In genomic region chr1:52274210-52274609, GRCm38 (mm10) we compare ENCODE assay signal across 17 mouse cellular contexts. TPM values are rescaled to one million over a fixed set of nuclear protein-coding genes. Genes with fewer than 3 reads are reported as not detected.
A peak's percentile ranks its signal among the peaks of the same experiment; 100 is the strongest.
DNase-seq lines count a peak whose midpoint lies in the region; ATAC-seq lines count a peak whose summit lies in the region.
"Had no signal": no experiment of that assay in that cellular context is flagged by ENCODE, and none has a peak within 500 bp of the region (broad histone marks: within the 10 kb centered on the region; RNA-seq: fewer than 3 reads in every experiment).

No protein-coding gene starts in this region.

- no peaks in the 10 kb centered on the region for H3K36me3 ChIP-seq in liver, embryonic 11.5 days (ENCODE audit: control insufficient read depth, insufficient read depth, low read length)
- H3K36me3 ChIP-seq in heart, embryonic 10.5 days: no peaks in the 10 kb centered on the region
- H3K36me3 ChIP-seq: forebrain, embryonic 10.5 days; liver, embryonic 15.5 days; midbrain, embryonic 12.5 days had no signal

- no peak overlapping the region for H3K9ac ChIP-seq in liver, embryonic 11.5 days (ENCODE audit: low read depth, low read length)
- H3K9ac ChIP-seq: liver, embryonic 15.5 days; midbrain, embryonic 12.5 days had no signal

- no peak for ATAC-seq in liver, embryonic 11.5 days (replicated peaks; ENCODE audit: low FRiP score)

- WGBS in liver, embryonic 11.5 days: 70% methylated on average over 3 of the region's 3 CpGs
- WGBS in heart, embryonic 10.5 days: 74% methylated on average over 3 of the region's 3 CpGs

- no peak overlapping the region for H3K27ac ChIP-seq in liver, embryonic 11.5 days (ENCODE audit: low read depth, low read length)
- H3K27ac ChIP-seq in heart, embryonic 10.5 days: no peak overlapping the region
- H3K27ac ChIP-seq: forebrain, embryonic 10.5 days; kidney, postnatal 0 days; liver, embryonic 15.5 days; macrophage; midbrain, embryonic 12.5 days had no signal

- H3K27me3 ChIP-seq in liver, embryonic 11.5 days (replicated peaks; ENCODE audit: control insufficient read depth, insufficient read depth, low read length): no peaks in the 10 kb centered on the region
- H3K27me3 ChIP-seq in heart, embryonic 10.5 days (ENCODE audit: insufficient read depth, poor library complexity, severe bottlenecking): no peaks in the 10 kb centered on the region
- H3K27me3 ChIP-seq: liver, embryonic 15.5 days; midbrain, embryonic 12.5 days had no signal

- H3K4me1 ChIP-seq in liver, embryonic 11.5 days (replicated peaks; ENCODE audit: control insufficient read depth, insufficient read depth, low read length): no peaks in the 10 kb centered on the region
- no peaks in the 10 kb centered on the region for H3K4me1 ChIP-seq in heart, embryonic 10.5 days
- H3K4me1 ChIP-seq: forebrain, embryonic 10.5 days; liver, embryonic 15.5 days had no signal

- H3K4me2 ChIP-seq in liver, embryonic 11.5 days: no peak overlapping the region
- H3K4me2 ChIP-seq: liver, embryonic 15.5 days; midbrain, embryonic 12.5 days had no signal

- no peak overlapping the region for H3K4me3 ChIP-seq in liver, embryonic 11.5 days (ENCODE audit: low read depth, low read length)
- no peak overlapping the region for H3K4me3 ChIP-seq in heart, embryonic 10.5 days
- H3K4me3 ChIP-seq: forebrain, embryonic 10.5 days; liver, embryonic 15.5 days; midbrain, embryonic 12.5 days had no signal

- H3K9me3 ChIP-seq in liver, embryonic 11.5 days (ENCODE audit: control insufficient read depth, low read length): no peaks in the 10 kb centered on the region
- H3K9me3 ChIP-seq in heart, embryonic 10.5 days: no peaks in the 10 kb centered on the region
- H3K9me3 ChIP-seq: forebrain, embryonic 10.5 days; liver, embryonic 15.5 days; midbrain, embryonic 12.5 days had no signal

- DNase-seq in adrenal gland, postnatal 14 days: peak; percentile 17
- no peak for DNase-seq in adrenal gland, postnatal 25 days
- DNase-seq in 416B (ENCODE audit: low read depth): peak; percentile 10
- peak; percentile 9 to 16 for DNase-seq in adrenal gland, postnatal 36 days
- peak; percentile 15 for DNase-seq in induced T-regulatory cell, adult 2 months (ENCODE audit: low read depth)
- no peak for DNase-seq in liver, embryonic 11.5 days (ENCODE audit: low spot score)
- no peak for DNase-seq in heart, embryonic 10.5 days (ENCODE audit: low spot score)
- DNase-seq: gastrocnemius, postnatal 10 days; kidney, adult 18-20 months; layer of hippocampus, postnatal 36 days; right cerebral cortex, adult 18-20 months; thymus, postnatal 36 days had no signal

RNA-seq across cellular contexts. Expression of gene Gls, which starts 41.2 kb away (rescaled TPM):
- total RNA-seq in adrenal gland, postnatal 14 days (2021): 95.3 and 112 TPM in 2 replicates
- 89.1 and 104 TPM in 2 replicates for total RNA-seq in adrenal gland, postnatal 25 days (2021)
- 100 to 1,000 TPM; 104 to 110 TPM for total RNA-seq in adrenal gland, postnatal 36 days (2021)
- 23.6 and 24.3 TPM in 2 replicates for polyA plus RNA-seq in liver, embryonic 11.5 days (2014; fragmentation: Nextera tagmentation; extraction: Ambion mirVana)
- polyA plus RNA-seq in heart, embryonic 10.5 days (2016; fragmentation: Nextera tagmentation; extraction: Ambion mirVana): 25.1 and 26.1 TPM in 2 replicates

Comparison
In these comparisons a context has a peak if more than half of its experiments do, and no peak if none do; other contexts are left out.
1. DNase-seq: peak in adrenal gland, postnatal 14 days (single experiment), 416B (single experiment), adrenal gland, postnatal 36 days (2 of 2) and induced T-regulatory cell, adult 2 months (single experiment); none in adrenal gland, postnatal 25 days (single experiment), liver, embryonic 11.5 days (single experiment) and heart, embryonic 10.5 days (single experiment).